Mouse (Mus musculus) right cerebral cortex, postnatal 36 days (tissue): ENCODE data around the gene Csnk1d.

Experiments
- DNase-seq, 2 experiments: peaks; one replicate each; pipeline ENCODE4 v3.0.0; 2022; ENCODE audit warnings: low spot score in 2 of 2, mixed read lengths in 1 of 2

Gene Csnk1d

DNA sequence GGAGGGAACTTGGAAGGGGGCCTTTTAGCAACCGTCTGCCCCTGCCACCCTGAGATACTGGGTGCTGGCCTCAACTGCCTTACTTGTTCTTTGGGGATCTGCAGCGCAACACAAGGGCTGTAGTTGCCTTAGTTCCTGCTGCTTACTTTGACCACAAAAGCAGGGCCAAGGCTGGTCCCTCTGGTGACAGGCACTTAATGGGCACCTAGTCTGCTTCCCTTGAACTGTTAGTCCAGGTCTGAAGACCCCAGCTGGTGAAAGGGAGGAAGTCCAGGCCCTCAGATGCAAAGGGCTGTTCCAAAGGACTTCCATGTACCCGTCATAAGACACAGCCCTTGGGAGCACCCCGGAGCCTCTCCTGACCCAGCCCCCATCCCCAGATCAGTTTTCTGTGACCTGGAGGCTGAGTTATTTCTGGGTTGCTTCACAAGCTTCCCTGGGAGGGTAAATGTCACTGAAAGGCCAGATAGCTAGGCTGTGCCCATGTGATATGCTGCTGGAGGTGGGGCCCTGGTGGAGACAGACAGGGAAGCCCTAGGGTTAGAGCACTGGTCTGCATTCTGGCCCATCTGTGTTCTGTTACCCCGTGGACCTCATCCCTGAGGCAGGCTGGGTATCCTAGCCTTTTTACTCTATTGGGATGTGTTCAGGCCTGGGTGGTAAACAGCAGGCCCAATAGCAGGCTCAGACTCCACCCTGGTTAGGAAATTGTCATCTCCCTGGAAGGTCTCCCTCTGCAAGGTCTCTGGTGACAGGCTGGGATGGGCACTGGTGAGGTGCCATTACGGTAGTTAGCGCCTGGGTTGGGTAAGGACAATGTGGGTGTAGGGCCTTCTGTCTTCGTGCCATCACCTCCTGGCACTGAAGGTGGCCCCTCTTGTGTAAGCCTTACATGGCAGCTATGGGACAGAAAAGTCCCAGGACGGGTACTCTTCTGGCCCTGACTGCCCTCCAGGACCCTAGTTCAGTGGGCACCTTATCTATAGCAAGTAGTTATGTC is 39.1 kb downstream of the Csnk1d start:
- no peak for DNase-seq

GRCm38 (mm10) chr11:120951237-120951636 is 39.9 kb downstream of the Csnk1d start:
- no peak for DNase-seq

- peak; percentile 68 to 73 for DNase-seq
Observed at GRCm38 (mm10) chr11:120950281-120951202, 40.6 kb downstream of the Csnk1d start.

DNA sequence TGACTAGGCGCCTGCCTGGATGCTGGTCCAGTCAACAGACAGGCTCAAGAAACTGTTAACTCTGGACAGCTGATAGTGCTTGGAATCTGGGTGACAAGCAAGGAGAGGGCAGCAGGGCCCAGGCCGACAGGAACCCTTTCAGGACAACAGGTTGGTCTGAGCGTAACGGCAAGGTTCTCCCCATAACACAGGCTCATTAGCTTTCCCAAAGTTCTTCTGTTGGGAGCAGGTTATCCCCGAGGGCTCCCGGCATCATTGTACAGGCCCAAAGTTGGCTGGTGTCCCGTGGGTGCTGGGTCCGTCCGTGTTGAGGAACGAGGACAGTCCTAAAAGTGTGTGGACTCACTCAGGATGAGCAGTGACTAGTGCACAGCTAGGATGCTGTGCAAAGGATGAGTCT is 41.3 kb downstream of the Csnk1d start:
- no peak for DNase-seq

DNA sequence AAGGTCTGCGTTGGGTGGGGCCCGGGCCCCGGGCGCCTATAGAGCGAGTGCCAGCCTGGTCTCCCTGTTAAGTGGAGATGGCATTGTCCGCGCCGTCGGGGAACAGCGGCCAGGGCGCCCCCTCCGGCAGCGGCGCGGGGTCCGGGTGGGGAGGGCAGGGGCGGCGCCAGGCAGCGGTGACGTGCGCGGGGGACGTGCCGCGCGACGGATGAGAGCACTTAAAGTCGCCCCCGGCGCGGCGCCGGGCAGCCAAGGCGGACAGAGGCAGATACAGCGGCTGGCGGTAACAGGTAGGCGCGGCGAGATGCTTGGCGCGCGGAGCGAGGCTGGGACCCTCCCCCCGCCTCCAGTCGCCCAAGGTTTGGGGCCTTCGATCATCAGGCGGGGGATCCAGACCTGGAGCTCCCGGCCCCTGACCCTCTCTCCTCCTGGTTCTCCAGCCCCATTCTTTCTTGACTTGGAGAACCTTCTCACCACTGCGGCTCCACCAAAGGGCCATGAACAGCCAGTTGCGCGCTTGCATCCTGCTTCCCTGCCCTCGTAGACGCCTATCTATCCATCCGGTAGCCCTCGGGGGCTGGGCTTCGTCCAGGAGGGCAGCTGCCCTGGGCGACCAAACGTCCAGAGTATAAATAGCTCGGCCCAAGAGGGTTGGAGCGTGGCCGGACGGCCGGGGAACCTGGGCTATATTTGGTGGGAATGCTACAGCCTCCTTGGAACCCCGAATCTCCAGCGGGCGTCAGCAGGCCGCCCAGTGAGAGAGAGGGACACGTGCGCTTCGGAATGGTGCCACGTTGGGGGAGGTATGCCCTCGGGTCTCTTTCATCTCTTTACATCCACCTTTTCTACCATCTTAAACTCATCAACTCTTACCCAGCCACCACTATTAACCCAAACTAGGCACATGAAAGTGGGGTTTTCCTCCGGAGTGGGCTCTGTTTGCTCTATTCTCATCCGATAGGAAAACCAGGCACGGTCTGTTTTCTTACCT is 42.0 kb downstream of the Csnk1d start:
- no peak for DNase-seq

- DNase-seq: no peak
Observed at GRCm38 (mm10) chr11:120948328-120948727, 42.8 kb downstream of the Csnk1d start, which contains the start of gene Slc16a3. TSS of gene Slc16a3 (plus strand) at chr11:120948480.

DNA sequence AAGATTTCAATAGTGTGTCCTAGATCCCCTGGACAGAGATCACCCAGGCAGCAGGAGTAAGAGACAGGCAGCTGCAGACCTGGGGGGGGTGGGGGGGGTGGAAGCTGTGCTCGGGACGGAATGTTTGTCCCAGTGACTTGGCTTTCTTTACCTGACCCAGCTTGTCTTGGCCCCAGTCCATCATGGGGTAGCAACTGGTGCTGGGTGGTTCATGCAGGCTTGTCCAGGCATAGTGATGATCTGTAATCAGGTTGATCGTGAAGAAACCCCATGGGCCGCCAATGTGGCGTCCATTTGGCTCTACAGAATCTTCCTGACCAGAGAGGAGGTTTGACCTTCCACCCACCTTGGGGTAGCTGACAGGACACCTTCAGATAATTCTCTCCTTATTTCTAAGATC is 45.2 kb downstream of the Csnk1d start:
- DNase-seq: no peak

GRCm38 (mm10) chr11:120945266-120945665 is 45.9 kb downstream of the Csnk1d start:
- no peak for DNase-seq

GRCm38 (mm10) chr11:120940959-120941358 is 50.2 kb downstream of the Csnk1d start:
- DNase-seq: no peak

DNA sequence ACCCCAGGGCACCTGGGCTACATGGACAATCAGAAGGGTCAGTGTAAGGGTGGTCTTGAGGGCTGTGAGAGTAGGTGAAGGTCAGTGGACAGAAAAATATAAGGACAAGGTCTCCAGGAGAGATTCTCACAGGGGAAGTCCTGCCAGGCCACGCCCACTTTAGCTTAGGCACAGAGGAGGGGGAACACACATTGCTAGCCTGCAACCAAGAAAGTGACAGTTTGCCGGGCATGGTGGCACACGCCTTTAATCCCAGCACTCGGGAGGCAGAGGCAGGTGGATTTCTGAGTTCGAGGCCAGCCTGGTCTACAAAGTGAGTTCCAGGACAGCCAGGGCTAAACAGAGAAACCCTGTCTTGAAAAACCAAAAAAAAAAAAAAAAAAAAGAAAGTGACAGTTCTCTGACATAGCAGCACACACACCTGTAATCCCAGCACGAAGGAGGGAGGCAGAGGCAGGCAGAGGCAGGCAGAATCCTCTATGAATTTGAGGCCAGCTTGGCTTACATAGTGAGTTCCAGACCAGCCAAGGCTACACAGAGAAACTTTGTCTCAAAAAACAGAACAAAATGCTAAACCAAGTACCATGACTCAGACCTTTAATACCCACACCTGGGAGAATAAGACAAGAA is 51.3 kb downstream of the Csnk1d start:
- no peak for DNase-seq

GRCm38 (mm10) chr11:120938795-120939194 is 52.3 kb downstream of the Csnk1d start:
- DNase-seq: no peak

- no peak for DNase-seq
Observed at GRCm38 (mm10) chr11:120937976-120938375, 53.2 kb downstream of the Csnk1d start.

- peak; percentile 84 to 88 for DNase-seq
Observed at GRCm38 (mm10) chr11:120932564-120933398, 58.3 kb downstream of the Csnk1d start, which contains the start of gene Ccdc57. TSS of gene Ccdc57 (minus strand) at chr11:120932872.

- DNase-seq: no peak
Observed at GRCm38 (mm10) chr11:120931479-120931878, 59.7 kb downstream of the Csnk1d start.

- no peak for DNase-seq
Observed at GRCm38 (mm10) chr11:120928468-120928867, 62.7 kb downstream of the Csnk1d start.

DNA sequence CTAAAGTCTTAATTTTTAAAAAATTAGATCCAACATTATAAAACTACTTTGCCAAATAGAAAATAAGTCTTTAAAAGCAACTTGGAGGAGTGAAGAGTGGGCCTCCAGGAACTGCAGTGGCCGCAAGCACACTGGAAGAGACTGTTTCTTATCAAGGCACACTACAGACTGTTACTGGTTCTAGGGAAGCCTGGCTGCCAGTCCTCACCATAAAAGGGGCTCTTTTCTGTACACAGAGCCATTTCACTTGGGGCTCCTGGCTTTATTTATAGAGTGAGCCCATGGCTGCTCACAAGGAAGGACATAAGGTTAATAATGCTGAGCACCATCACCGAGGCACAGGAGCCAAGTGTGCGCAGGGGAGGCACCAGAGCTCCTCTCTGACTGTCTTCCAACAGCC is 68.6 kb downstream of the Csnk1d start:
- no peak for DNase-seq

GRCm38 (mm10) chr11:120917756-120918155 is 73.4 kb downstream of the Csnk1d start:
- no peak for DNase-seq

DNA sequence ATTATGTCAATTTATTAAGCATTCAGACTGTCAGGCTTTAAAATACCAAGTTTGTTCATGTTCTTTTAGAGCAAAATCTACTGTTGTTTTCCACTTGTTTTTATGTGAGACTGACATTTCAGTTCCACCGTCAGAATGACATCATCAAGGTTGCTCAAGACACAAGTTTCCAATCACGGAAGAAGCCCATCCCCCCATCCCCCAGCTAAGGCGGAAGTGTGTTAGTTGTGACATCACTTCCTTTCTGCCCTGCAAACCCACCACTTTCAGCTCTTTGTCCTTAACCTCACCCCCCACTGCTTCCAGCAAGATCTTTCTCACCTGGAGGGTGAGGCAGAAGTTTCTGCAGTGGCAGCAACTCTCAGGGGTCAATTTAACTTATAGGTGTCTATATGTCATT is 74.7 kb downstream of the Csnk1d start:
- no peak for DNase-seq

GRCm38 (mm10) chr11:120913796-120914195 is 77.3 kb downstream of the Csnk1d start:
- DNase-seq: no peak
